Mouse (Mus musculus) lung, adult 2 months (tissue): ENCODE results near the gene Lalba.

Experiments
- CTCF ChIP-seq: fragments of 200-500 bp; IDR thresholded peaks from 2 replicates; pipeline ENCODE4 v1.5.1; 2011; ENCODE audit warnings: mild to moderate bottlenecking, low read length, control low read depth; ENCODE audit not compliant: insufficient read depth
- POLR2A ChIP-seq: fragments of 200-500 bp; IDR thresholded peaks from 2 replicates; pipeline ENCODE4 v1.6.1; 2011; ENCODE audit warnings: low read depth, mild to moderate bottlenecking, control low read depth, low read length, borderline replicate concordance; ENCODE audit errors: extremely low read depth

DNA sequence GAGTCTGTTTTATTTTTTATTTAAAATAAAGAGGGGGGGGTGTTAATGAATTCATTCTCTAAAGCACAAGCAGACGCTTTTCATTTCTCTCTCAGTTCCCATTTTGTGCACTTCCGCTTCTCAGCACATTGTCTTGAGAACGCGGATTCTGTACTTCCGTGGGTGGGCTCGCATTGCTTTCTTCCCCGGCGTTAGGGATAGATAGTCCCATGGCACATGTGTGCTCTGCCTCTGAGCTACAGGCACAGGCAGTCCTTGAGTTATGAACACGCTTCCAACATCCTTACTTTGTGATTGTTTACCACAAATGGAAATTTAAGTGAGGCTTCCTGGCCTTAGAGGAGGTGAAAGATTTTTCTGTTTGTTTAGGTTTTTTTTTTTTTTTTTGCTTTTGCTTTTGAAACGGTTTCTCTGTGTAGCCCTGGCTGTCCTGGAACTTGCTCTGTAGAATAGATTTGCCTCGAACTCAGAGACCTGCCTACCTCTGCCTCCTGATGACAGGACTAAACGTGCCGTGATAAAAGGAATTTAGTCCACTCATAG, 28.9 kb upstream of the Lalba start:
- TF ChIP-seq CTCF (no peak), POLR2A (no peak)
